Mouse (Mus musculus): ENCODE measurements around the gene Uba52. TPM values are rescaled to one million over a fixed set of nuclear protein-coding genes. Genes with fewer than 3 reads are reported as not detected.

Gene Uba52
- polyA plus RNA-seq, 1 experiment from 2014 or later, result 662 TPM

- in situ Hi-C loops (cut with MboI; ENCODE audit: low pct_unique_long_range_greater_than_20kb), result no loop called here
- no peak for TF ChIP-seq CTCF (IDR thresholded peaks at IDR 0.05)
- ATAC-seq (no peak), DNase-seq (ENCODE audit: low read depth, low spot score) (no peak)
- H3K27me3 ChIP-seq, result no peaks in the 10 kb centered on the region
- ChIA-PET POLR2A (no interaction called here), CTCF (no interaction called here)
Measured at GRCm38 (mm10) chr8:70534281-70534680, 23.7 kb upstream of the Uba52 start.

GRCm38 (mm10) chr8:70530314-70530713, 19.7 kb upstream of the Uba52 start:
- no peaks in the 10 kb centered on the region for H3K27me3 ChIP-seq
- no peak for TF ChIP-seq CTCF (IDR thresholded peaks at IDR 0.05)
- ATAC-seq, result no peak
- in situ Hi-C loops (cut with MboI; ENCODE audit: low pct_unique_long_range_greater_than_20kb), result no loop called here
- POLR2A ChIA-PET, result interaction anchor here (0.6 to 4.8 kb wide), 2 partner anchors 8 to 134 kb away, joined by 4 to 24 read pairs; partner anchors contain the start of gene Ell
- DNase-seq (ENCODE audit: low read depth, low spot score), result no peak
- CTCF ChIA-PET, result interaction anchor here (1.9 kb wide), 1 partner anchor 10 kb away, joined by 5 read pairs; no protein-coding TSS in a partner anchor

- in situ Hi-C loops (cut with MboI; ENCODE audit: low pct_unique_long_range_greater_than_20kb), result no loop called here
- ChIA-PET CTCF (interaction anchor here (1.9 kb wide), 1 partner anchor 10 kb away, joined by 5 read pairs; no protein-coding TSS in a partner anchor), POLR2A (interaction anchor here (4.8 kb wide), 1 partner anchor 9 kb away, joined by 24 read pairs; the partner anchor contains the start of gene Ell)
- no peaks in the 10 kb centered on the region for H3K27me3 ChIP-seq
- ATAC-seq (no peak), DNase-seq (ENCODE audit: low read depth, low spot score) (no peak)
- TF ChIP-seq CTCF (IDR thresholded peaks at IDR 0.05), result no peak
Measured at GRCm38 (mm10) chr8:70529741-70530161, 19.1 kb upstream of the Uba52 start.

GRCm38 (mm10) chr8:70529299-70529698, 18.7 kb upstream of the Uba52 start:
- CTCF ChIA-PET, result interaction anchor here (1.9 kb wide), 1 partner anchor 9 kb away, joined by 5 read pairs; no protein-coding TSS in a partner anchor

GRCm38 (mm10) chr8:70528182-70528797, 17.7 kb upstream of the Uba52 start:
- TF ChIP-seq CTCF (IDR thresholded peaks at IDR 0.05), result no peak
- POLR2A ChIA-PET, result interaction anchor here (0.5 to 4.8 kb wide), 4 partner anchors 10 to 81 kb away, joined by 3 to 24 read pairs (median 6); partner anchors contain the start of genes Ell and Rex1bd
- no peak for ATAC-seq

More at GRCm38 (mm10) chr8:70529299-70529698, 18.7 kb upstream of the Uba52 start:
- no peaks in the 10 kb centered on the region for H3K27me3 ChIP-seq
- POLR2A ChIA-PET, result interaction anchor here (4.8 kb wide), 1 partner anchor 9 kb away, joined by 24 read pairs; the partner anchor contains the start of gene Ell
- no peak for ATAC-seq
- no peak for DNase-seq (ENCODE audit: low read depth, low spot score)
- TF ChIP-seq CTCF (IDR thresholded peaks at IDR 0.05), result no peak
- in situ Hi-C loops (cut with MboI; ENCODE audit: low pct_unique_long_range_greater_than_20kb), result no loop called here

GRCm38 (mm10) chr8:70527512-70528181, 17.0 kb upstream of the Uba52 start, which contains the start of the genes Fkbp8 and Kxd1:
Gene Fkbp8, plus strand, starts transcription at chr8:70527724.
Gene Kxd1, minus strand, starts transcription at chr8:70527956.
- ATAC-seq (peak; percentile 86), DNase-seq (ENCODE audit: low read depth, low spot score) (no peak)
- H3K27me3 ChIP-seq, result no peaks in the 10 kb centered on the region
- ChIA-PET CTCF (interaction anchor here (1.4 to 3.5 kb wide), 3 partner anchors 10 to 80 kb away, joined by 3 to 20 read pairs (median 14); partner anchors contain the start of gene Ell), POLR2A (interaction anchor here (0.5 to 4.8 kb wide), 4 partner anchors 11 to 82 kb away, joined by 3 to 24 read pairs (median 6); partner anchors contain the start of genes Ell and Rex1bd)
- in situ Hi-C loops (cut with MboI; ENCODE audit: low pct_unique_long_range_greater_than_20kb), result no loop called here
- no peak for TF ChIP-seq CTCF (IDR thresholded peaks at IDR 0.05)

More at GRCm38 (mm10) chr8:70528182-70528797, 17.7 kb upstream of the Uba52 start:
- no peak for DNase-seq (ENCODE audit: low read depth, low spot score)
- CTCF ChIA-PET, result interaction anchor here (1.9 to 2.8 kb wide), 2 partner anchors 8 to 9 kb away, joined by 5 to 20 read pairs; partner anchors contain the start of gene Ell
- in situ Hi-C loops (cut with MboI; ENCODE audit: low pct_unique_long_range_greater_than_20kb), result no loop called here
- no peaks in the 10 kb centered on the region for H3K27me3 ChIP-seq

- TF ChIP-seq CTCF (IDR thresholded peaks at IDR 0.05), result no peak
- ATAC-seq, result no peak
- H3K27me3 ChIP-seq, result no peaks in the 10 kb centered on the region
- ChIA-PET POLR2A (interaction anchor here (1.3 to 4.8 kb wide), 4 partner anchors 11 to 82 kb away, joined by 4 to 24 read pairs (median 6); partner anchors contain the start of genes Ell, Rex1bd and Uba52), CTCF (interaction anchor here (1.4 to 3.5 kb wide), 3 partner anchors 10 to 79 kb away, joined by 3 to 20 read pairs (median 14); partner anchors contain the start of gene Ell)
- in situ Hi-C loops (cut with MboI; ENCODE audit: low pct_unique_long_range_greater_than_20kb), result no loop called here
- no peak for DNase-seq (ENCODE audit: low read depth, low spot score)
Measured at GRCm38 (mm10) chr8:70527111-70527511, 16.5 kb upstream of the Uba52 start.

- in situ Hi-C loops (cut with MboI; ENCODE audit: low pct_unique_long_range_greater_than_20kb), result no loop called here
- DNase-seq (ENCODE audit: low read depth, low spot score), result peak; percentile 86
- H3K27me3 ChIP-seq, result no peaks in the 10 kb centered on the region
- TF ChIP-seq CTCF (IDR thresholded peaks at IDR 0.05), result no peak
- ChIA-PET CTCF (no interaction called here), POLR2A (interaction anchor here (1.0 kb wide), 2 partner anchors 13 to 14 kb away, joined by 3 read pairs; partner anchors contain the start of gene Uba52)
- ATAC-seq, result peak; percentile 68
Measured at GRCm38 (mm10) chr8:70522592-70523403, 12.2 kb upstream of the Uba52 start.

- no peak for DNase-seq (ENCODE audit: low read depth, low spot score)
- TF ChIP-seq CTCF (IDR thresholded peaks at IDR 0.05), result no peak
- ATAC-seq, result no peak
- POLR2A ChIA-PET, result interaction anchor here (1.1 to 1.8 kb wide), 2 partner anchors 8 to 10 kb away, joined by 3 to 5 read pairs; no protein-coding TSS in a partner anchor
- in situ Hi-C loops (cut with MboI; ENCODE audit: low pct_unique_long_range_greater_than_20kb), result no loop called here
- CTCF ChIA-PET, result interaction anchor here (0.9 to 1.9 kb wide), 3 partner anchors 10 to 14 kb away, joined by 3 to 5 read pairs (median 4); partner anchors contain the start of gene Rex1bd
- no peaks in the 10 kb centered on the region for H3K27me3 ChIP-seq
Measured at GRCm38 (mm10) chr8:70519606-70520005, 9.0 kb upstream of the Uba52 start.

Measured in Patski (cell line).